Mouse (Mus musculus) granulocyte monocyte progenitor cell, adult 5-6 weeks (primary cell): Measurements from ENCODE around the gene Cmbl. TPM values are rescaled to one million over a fixed set of nuclear protein-coding genes. Genes with fewer than 3 reads are reported as not detected.

Experiments
- ATAC-seq: replicated peaks from 2 replicates; pipeline ENCODE4 v1.8.0; 2016; ENCODE audit warnings: mild to moderate bottlenecking, moderate TSS enrichment, inconsistent platforms; ENCODE audit not compliant: poor library complexity, severe bottlenecking
- total RNA-seq, 2 experiments: library from RNA; stranded (forward) in 1 of 2; stranded (reverse) in 1 of 2; fragments of 200-712, 200-1000 nt in 1 of 2; fragments of >200 nt in 1 of 2; fragmentation: Nextera tagmentation in 1 of 2; gene quantifications; 2 replicates each; pipeline ENCODE4 v1.2.3; 2014 to 2017

The Cmbl gene
- total RNA-seq (2014; fragmentation: Nextera tagmentation) (not detected in 2 replicates), total RNA-seq (2017) (not detected in 2 replicates)

DNA sequence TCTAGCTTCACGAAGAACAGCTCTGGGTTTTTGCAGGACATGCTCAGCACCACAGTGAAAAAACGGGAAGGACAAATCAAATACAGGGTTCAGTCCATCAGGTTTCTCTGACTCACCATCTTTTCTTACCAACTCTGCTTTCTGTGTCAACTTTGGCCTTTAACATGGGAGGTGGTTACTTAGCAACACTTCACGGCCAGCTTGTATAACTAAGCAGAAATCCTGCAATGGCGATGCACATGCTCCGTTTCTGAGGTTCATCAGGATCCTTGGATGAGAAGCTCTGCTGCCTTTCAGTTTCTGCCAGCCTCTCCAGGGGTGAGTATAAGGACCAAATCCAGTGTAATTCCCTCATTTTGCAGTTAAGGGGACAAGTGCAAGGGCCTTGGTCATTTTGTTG lies at the start of gene Cmbl:
TSS of gene Cmbl (plus strand) at position 206 of the 400 bp plus-strand sequence.
- ATAC-seq, result no peak

DNA sequence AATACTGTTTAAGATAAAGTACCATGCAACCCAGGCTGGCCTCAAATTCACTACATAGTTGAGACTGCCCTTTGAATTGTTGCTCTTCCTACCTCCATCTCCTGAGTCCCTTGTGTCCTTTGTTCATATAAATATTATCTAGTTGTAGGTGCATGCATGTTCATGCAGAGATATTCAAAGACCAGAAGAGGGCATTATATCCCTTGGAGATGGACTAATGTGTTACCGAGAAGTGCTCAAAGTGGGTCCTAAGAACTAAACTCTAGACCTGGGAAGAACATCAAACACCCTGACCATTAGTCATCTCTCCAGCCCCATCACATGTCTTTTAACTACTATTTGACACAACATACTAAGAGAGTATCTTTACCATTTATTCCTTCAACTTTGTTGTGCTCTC lies 48.0 kb upstream of the Cmbl start:
- peak; percentile 53 for ATAC-seq

DNA sequence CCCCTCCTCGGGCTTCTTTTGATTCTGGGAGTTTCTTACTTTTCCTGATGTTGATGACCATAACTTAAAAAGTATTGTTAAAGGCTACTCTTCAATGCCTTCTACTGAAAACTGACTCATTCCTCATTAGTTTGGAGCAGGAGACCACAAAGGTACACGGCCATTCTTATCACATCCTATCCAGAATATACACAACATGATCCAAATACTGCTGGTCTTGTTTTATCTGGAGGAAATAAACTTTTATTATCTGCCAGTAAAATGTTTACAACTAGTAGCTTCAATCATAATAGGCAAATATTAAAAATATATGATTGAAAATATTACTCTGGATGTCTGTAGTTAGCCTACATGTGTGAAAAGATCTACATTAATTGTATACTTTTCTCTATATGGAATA lies 46.8 kb upstream of the Cmbl start:
- no peak for ATAC-seq

DNA sequence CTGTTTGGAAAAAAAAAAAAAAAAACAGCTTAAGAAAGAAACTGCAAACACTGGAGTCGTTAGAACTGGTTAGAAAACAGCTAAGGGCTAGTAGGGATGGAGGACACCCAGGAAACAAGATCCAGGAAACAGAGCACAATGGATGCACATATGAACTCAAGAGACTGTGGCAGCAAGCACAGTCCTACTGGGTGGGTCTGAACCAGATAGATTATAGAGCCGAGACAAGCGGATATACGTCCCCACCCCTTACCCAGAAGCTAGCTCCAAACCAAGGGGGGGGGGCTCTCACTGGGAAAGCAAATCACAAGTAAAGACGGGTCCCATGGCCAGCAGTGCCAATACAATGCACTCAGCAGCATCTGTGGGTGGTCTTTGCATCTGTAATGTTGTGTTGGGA lies 46.2 kb upstream of the Cmbl start:
- no peak for ATAC-seq

DNA sequence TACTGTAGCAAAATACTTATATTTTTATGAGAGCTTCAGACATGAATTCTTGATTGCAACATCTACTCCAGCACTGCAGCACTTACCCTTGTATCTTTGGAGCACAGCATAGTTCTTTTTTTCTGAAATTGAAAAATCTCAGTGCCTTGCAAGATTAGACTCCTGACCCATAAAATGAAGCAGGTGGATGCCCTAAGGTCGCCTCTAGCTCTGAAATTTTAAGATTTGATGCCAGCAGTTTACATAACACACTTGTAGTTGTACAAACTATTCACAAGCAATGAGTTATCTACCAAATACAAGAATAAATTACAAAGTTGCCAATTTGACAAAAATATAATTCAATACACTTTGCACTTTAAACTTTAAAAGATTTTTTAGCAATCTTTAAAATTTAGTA lies 38.7 kb upstream of the Cmbl start:
- ATAC-seq, result no peak

DNA sequence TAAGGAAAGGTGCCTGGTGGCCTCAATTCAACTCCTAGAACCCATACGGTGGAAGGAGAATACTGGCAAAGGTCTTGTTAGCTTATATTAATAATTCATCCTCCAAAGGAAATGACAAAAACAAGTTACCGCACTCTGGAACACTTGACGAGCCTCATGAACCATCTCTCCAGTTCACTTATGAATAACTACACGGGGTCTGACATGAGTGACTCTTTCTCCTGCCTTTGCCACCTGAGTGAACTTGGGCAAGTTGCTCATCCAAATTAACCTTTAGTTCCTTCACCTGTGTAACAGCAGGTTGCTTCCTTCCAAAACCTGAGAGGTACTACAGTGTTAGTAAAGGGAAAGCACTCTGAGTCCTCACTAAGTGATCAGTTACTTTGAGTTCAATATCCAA lies 36.7 kb upstream of the Cmbl start:
- ATAC-seq, result no peak

DNA sequence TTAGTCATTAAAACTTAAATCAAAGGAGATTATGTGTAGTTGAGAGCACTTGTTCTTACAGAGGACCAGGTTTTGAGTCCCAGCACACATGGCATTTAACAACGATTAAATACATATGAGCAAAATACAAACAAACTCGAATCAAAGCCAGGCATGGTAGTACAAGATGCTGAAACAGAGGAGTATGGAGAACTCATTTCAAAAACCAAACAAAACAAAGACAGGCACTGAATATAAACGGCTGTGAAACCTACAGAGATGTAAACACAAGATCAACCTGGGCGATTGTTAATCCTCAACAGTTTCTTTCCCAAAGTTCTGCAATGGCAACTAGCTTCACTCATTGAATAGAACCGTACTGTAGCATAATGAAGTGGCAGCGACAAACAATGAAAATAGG lies 36.1 kb upstream of the Cmbl start:
- ATAC-seq, result no peak

DNA sequence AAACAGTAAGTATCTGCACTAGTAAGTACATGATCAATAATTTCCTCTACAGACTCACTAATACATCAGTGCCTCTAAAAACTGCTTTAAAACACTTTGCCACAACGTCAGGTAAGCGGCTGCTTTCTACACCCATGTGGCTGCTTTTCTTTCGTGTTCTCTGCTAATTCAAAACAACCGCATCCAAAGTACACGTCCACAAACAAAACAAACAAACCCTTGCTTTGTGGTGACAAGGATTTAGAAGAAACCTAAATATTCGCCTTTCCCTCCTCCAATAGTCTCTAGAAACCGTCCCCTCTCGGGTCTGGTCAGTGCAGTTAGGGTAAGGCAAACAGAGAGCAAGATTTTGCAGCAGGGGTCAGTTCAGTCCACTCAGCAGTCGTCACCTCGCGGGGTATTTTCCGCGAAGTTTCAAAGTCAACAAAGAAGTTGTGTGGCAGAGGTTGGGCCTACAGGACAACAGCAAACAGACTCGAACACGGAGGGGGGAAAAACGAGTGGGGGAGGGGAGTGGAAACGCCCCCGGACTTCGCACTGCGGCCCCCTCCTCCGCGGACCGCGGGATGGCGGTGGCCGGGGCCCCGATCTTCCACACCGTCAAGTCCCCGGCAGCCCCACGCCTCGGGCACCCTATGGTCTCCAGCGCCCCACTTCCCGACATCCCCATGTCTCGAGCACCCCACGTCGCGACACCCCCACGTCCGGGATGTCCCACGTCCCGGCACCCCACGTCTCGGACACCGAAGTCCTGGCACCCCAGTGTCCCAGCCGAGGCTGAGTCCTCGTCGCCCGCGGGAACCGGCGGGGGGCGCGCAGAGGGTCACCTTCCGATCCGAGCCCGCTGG lies 35.2 kb upstream of the Cmbl start:
- peak; percentile 10 for ATAC-seq

DNA sequence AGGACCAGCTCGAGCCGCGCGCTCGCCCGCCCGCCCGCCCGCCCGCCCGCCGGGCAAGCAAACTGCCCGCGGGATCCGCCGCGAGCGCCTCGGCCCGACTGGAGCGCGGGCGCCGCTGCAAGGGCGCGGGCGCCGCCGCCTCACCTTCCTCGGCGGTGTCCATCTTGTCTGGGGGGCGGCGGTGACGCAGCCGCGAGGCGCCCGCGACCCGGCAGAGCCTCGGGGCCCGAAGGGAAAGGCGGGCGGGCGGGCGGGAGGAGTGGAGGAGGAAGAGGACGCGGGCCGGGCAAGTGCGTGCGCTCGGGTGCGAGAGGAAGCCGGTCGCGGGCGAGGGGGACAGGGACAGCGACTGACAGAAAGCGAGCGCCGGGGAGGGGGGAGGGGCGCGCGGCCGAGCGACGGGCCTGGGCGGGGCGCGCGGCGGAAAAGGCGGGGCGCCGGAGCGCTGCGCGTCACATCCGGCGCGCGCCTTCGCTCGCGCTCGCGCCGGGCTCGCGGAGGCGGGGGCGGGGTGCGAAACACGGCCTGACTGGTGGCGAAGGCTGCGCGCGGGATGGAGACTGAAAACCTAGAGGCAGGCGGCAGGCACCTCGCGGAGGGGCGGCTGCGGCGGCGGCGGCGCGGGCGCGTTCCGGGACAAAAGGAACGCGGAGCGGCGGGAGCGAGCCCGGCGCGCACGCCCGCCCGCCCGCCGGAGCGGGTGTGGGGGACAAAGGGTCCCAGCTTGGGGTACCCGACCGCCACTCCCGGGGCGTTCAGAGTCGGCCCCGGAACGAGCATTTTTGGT lies 34.3 kb upstream of the Cmbl start, which contains the start of gene March6:
TSS of gene March6 (minus strand) at position 395 of the 787 bp plus-strand sequence.
- ATAC-seq, result peak; percentile 60

DNA sequence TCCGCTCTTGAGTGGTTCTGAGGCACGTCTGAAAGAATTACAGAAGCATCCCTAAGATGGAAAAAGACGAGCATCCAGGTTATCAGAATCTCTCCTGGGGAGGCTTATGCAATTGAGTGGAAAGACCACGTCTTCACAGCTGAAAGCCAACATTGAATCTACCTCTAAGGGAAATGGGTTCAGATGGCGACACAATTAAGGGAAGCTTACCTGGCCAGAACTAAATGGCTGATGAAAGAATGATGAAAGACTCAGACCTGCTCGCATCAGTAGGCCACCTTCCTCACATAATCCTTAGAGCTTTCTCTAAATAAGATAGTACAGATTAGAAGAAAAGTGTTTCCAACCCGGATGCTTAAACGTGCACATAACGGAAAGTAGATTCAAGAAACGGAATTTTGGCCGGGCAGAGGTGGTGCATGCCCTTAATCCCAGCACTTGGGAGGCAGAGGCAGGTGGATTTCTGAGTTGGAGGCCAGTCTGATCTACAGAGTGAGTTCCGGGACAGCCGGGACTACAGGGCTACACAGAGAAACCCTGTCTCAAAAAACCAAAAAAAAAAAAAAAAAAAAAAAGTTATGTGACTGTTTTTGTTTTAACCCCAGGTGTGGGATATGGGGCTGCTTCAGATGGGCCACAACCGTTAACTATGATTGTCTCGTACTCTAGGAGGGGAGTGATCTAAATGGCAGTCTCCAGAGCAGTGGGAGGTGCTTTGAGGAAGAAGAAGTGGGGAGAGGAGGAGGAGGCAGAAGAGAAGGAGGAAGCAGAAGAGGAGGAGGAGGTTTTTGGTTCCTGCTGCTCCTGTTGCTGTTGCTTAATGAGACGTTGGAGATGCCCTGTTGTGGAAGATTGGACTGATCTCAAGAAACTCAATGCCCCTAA lies 33.5 kb upstream of the Cmbl start:
- ATAC-seq, result peak; percentile 62

DNA sequence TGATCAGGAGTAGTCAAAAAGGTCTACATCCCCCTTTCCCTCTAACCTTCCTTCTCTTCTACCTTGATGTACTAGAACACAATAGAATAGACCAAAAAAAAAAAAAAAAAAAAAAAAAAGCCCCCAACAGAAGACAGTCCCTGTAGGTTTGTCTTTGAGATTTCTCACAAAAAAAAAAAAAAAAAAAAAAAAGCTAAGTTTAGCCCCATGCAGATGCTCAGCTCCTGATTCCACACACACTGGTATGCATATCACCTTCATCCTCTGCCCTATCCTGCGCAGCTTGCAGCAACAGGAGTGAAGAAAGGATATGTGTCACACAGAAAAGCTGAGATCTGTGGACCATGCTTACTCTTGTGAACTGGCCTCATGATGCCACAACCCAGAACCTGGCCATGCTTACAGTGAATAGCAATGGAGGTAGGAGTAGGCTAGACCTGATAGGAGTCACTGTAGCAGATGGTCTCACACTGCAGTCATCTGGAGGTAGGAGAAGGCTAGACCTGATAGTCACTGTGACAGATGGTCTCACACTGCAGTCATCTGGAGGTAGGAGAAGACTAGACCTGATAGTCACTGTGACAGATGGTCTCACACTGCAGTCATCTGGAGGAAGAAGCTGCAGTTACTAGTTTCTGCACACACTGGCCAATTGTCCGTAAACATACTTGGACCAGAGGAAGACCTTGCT lies 32.7 kb upstream of the Cmbl start:
- ATAC-seq, result no peak

DNA sequence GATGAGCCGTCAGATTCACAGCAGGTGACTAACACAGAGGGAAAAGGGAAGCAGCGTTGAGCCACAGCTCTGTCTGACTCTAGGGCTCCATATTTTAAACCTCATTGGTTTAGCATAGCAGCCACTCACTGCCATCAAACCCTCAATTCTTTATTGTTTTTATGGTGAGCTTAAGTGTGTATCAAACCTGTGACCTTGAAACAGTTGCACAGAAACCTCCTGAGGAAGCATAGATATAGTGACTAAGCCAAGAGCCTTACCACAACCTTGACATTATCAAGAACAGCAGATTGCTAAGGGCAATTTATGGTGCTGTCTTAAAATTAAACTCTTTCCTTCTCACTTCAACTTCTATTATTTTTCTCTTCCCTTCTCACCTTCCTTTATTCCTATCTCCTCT lies 31.7 kb upstream of the Cmbl start:
- no peak for ATAC-seq

DNA sequence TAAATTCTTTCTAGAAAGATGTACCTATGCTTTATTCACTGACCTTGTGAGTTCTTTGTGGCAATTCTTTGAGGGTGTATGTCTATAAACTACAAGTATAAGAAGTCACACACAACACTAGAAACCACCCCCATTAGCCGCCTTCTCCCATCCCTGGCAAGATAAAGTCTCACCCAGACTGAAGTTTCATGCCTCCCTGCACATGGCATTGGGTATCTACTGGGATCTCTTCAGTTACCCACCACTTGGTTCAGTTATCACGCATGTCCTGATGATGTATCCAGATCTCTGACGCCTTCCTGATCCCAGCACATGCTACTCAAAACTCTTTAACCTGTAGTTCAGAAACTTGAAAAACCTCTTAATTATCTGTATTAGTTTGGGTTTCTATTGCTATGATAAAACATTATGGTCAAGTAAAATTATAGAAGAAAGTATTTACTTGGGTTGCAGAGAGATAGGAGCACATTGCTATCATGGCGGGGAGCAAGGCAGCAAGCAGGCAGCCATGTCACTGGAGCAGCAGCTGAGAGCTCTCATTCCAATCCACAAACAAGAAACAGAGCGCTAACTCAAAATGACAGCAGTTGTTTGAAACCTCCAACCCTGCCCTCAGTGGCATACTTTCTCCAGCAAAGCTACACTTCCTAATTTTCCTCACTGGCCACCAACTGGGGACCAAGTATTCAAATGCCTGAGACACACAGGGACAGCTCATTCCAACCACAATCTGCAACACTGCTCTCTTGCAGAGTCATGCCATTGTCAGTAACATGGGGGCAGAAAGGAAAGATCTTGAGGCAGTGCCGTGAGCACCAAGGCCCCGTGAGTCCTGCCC lies 30.5 kb upstream of the Cmbl start:
- peak; percentile 9 for ATAC-seq

DNA sequence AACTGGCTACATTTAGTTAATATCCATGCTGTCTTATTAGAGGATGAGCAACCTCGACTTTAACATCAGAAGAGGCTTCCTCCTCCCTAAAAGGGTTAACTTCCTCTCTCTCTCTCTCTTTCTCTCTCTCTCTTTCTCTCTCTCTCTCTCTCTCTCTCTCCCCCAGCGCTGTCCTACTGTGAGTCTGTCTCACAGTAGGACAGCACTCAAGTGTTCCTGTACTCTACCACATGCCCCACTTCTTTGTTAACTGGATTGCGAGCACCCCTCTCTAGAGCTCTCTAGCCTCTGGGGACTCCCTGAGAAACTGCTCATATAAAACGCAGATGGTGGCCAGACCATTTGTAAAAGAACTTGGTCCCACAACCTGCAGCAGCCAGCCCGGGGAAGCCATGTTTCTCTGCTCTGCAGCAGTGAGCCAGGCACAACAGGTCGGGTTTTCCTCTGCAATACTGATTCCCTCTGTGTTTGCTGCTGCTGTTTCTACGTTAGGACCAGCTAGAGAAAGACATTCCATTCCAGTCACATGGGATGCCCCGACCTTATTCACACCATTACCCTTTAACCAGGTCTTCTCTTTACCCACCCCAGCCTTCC lies 29.8 kb upstream of the Cmbl start:
- ATAC-seq, result no peak

DNA sequence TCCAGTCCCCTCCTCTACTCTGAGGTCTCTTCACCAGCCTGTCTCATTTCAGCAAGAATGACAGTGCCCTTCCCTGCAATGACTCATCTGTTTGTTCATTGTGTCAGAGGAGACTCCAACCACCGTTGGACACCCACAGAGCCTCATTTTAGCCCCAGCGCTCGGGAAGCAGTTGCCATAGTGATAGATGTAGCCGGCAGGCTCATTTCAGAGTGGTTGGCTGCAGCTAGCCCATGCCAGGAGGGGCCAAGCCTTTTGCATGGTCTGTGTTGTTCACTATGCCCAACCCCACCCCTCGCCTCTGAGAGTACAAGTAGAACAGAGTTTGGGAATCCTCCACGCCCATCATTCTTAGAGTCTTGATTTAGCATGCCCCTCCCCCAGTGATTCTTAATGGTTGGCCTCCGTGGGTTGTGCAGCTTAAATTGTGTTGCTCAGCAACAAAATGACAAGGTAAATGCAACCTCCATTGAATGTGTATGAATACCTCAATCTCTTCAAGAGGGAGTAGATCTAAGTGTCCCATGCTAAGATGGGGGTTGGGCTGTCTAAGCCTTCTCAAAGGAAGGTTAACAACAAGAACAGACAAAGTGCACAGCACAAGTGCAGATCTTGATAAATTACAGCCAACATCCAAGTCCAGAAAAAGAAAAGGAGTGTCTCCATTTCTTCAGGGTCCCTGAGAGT lies 29.0 kb upstream of the Cmbl start:
- peak; percentile 52 for ATAC-seq

DNA sequence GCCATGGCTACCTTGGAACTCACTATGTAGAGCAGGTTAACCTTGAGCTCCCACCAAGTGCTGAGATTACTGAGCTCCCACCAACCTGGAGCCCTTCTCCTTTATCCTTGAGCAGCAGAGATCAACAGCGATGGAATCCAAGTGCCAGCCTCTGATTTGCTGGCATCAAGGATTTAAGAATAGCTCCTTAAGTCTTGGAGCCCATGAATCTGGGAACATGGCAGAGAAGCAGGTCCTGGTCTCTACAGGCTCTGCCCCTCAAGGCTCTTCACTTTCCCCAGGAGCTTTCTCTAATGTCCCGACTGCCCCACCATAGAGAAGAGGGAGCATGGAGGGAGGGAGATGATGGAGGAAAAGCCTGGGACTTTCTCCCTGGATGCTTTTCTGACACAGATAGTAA lies 27.5 kb upstream of the Cmbl start:
- no peak for ATAC-seq

DNA sequence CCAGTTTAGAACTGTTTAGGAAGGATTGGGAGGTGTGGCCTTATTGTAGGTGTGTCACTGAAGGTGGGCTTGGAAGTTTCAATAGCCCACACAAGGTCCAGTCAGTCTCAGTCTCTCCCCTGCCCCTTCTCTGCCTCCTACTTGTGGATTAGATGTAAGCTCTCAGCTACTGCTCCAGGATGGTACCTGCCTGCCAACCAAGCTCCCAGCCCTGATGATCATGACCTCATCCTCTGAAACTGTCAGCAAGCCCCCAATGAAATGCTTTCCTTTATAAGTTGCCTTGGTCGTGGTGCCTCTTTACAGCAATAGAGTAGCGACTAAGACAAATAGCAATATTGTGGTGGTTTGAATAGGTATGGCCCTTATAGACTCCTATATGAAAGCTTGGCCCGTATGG lies 26.8 kb upstream of the Cmbl start:
- ATAC-seq, result no peak
